Mouse (Mus musculus) liver, postnatal 0 days (tissue): Measurements from ENCODE around the gene Armt1.

Experiments
- CTCF ChIP-seq: sonication (generic); IDR thresholded peaks from 2 replicates; pipeline ENCODE4 v1.5.1; 2016; ENCODE audit warnings: antibody characterized with exemption, low read depth
- EP300 ChIP-seq: IDR thresholded peaks from 2 replicates; pipeline ENCODE4 v1.6.1; 2016; ENCODE audit warnings: antibody characterized with exemption, low read depth, mild to moderate bottlenecking

- TF ChIP-seq EP300, result no peak
- TF ChIP-seq CTCF, result no peak
Observed at GRCm38 (mm10) chr10:4482355-4482754, 50.1 kb downstream of the Armt1 start, which contains the start of gene Ccdc170.
